Mouse (Mus musculus) liver (tissue): ENCODE data around the gene Pdgfb.
A peak's percentile ranks its signal among the peaks of the same experiment; 100 is the strongest.

ENCODE experiments used
- DNase-seq: peaks from one replicate; pipeline ENCODE4 v3.0.0-alpha.2; 2020; ENCODE audit warnings: mixed read lengths

Gene Pdgfb

GRCm38 (mm10) chr15:80034366-80034765 is 19.6 kb upstream of the Pdgfb start:
- no peak for DNase-seq

DNA sequence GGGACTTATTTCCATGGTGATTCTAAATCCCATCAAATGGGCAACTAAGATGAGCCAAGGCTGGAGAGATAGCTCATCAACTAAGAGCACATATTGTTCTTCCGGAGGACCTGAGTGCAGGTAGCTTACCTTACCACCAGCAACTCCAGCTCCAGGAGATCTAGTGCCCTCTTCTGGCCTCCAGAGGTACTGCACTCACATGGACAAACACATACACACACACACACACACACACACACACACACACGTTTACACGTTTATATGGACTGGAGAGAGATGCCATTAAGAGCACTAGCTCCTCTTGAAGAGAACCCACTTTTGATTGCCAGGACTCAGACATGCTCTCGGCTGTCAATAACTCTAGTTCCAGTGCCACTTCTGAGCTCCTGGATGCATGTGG is 16.4 kb upstream of the Pdgfb start:
- DNase-seq: no peak

- no peak for DNase-seq
Observed at GRCm38 (mm10) chr15:80030399-80030798, 15.6 kb upstream of the Pdgfb start.

DNA sequence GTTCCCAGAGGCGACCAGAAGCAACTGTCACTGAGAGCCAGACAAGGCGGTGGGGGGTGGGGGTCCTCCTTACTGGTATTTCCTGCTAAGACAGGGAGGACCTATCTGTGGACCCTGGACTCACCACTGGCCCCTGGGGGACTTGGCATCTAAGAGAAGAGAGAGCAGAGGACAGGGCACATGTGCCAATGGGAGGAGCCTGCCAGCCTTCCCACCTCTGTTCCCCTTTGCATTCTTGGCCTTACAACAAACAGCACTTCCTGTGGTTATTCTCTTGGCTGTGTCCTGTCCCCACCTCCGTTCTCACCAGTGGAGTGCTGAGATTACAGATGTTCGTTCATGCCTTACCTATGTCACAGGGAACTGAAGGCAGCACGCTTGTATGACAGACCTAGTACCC is 14.1 kb upstream of the Pdgfb start:
- no peak for DNase-seq

DNA sequence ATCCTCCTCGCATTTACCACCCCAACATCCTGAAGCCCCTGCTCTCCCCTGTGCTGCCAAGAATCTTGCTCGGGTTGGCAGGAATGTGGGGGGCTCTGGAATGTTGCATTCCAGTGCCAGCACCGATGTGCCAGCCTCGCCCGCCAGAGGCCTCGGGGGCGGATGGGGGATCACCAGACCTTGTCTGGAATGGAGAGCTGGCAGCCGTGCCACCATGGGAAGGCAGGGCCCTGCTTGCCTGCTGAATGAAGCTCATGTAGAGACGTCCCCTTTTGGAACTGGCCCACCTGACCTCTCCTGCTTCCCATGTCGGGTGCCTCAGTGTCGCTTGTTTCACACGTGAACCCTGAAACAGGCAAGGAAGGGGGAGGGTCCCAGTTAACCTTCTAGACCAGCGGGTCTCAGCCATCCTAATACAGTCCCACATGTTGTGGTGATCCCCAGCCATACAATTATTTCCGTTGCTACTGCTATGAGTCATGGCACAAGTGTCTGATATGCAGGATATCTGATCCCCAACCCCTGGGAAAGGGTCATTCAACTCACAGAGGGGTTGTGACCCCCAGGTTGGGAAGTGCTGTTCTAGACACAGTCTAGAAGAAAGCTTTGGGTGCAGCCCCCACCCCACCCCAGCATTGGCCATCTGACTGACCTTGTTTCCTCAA is 12.0 kb upstream of the Pdgfb start:
- no peak for DNase-seq

DNA sequence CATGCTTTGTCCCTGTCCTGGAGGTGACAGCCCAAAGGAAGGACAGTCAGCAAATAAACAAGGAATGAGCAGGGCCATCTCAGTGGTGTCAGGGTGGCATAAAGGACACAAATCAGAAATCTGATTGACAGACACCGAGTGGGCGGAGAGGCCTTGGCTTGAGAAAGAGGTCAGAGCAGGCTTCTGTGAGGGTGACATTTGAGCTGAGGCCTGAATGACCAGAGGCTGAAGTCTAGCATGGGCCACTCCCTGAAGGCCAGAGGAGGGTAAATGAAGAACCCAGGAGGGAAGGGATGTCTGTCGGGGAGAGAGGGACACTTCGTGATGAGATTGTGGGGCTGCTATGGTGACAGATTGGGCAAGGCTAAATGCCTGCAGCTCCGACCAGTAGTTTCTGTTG is 11.3 kb upstream of the Pdgfb start:
- no peak for DNase-seq

DNA sequence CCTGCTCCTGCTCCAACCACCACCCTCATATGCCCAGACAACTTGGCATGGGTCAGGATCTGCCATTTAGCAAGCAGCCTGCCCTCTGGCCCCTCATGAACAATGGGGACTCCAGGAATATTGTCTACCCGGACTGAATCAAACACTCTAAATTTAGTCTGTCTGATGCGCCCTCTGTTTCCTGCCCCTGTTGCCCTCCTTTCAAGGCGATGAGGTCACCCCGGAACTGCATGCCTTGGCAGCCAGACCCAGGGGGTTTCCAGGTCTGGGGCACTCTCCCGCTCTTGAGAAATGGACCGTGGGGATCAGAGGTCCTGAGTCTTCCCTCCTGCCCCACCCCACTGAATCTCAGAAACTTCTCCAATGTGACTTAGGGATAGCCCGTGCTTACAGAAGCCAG is 10.8 kb upstream of the Pdgfb start:
- DNase-seq: no peak

GRCm38 (mm10) chr15:80024331-80025313 is 9.8 kb upstream of the Pdgfb start:
- DNase-seq: no peak

- no peak for DNase-seq
Observed at GRCm38 (mm10) chr15:80020516-80020915, 5.7 kb upstream of the Pdgfb start.

DNA sequence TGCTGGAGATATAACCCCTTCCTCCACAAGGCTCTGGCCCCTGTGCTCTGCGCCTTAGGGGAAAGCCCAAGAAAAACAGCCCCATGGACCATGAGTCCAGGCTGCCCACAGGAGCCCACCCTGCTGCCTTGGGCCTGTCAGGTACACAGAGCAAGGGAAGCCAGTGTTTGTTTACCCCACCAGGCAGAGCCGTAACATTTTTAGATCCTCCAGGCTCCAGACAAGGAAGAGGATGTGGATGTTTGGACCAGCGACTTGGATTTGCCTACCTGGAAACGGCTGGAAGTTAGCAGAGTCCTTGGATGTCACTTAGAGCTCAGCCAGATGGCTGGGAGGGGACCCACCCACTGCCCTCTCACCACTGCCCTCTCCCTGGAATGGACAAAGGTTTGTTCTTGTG is 4.8 kb upstream of the Pdgfb start:
- no peak for DNase-seq

DNA sequence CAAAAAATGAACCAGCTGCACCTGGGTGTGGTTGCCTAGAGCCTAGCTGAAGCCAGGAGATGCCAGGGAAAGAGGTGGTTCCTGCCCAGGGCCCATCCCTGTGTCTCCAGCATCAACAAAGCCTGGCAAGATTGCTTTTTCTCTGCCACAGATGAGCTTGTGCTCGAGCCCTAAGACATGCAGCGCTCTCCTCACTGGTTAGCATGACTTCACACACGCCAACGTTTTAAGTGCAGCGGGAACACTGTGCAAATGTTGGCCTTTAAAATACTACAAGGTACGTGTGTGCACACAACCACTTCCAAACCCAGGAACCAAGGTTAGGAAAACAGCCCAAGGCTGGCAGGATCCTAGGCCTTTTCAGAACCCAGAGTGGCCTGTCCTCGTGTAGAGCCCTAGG is 4.4 kb upstream of the Pdgfb start:
- no peak for DNase-seq

DNA sequence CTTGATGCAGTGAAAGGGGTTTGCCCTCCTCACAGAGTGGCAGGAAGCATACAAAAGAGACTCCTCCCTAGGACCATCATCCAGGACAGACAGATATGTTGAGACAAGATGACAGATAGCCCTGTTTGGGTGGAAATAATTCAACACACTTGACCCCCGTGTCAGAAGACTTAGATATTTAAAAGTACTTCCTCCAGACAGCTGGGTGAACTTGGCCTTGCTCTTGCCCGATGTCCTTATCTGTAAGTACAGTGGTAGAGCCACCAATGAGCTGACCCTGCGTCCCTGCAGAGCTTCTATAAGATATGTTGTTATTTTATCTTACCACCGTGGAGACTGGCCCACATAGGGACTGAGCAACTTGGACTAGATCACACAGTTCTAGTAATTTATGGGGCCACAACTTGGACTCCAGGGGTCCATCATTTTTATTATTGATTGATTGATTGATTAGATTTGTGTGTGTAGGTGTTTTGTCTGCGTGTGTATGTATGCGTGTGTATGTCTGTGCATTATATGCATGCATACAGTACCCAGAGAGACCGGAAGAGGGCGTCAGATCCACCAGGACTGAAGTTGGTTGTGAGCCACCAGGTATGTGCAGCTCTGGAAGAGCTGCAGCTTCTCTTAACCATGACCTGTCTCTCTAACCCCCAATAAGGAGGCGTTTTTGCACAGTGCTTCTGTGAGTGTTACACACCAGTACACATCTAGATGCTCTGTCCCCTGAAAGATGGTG is 2.0 kb upstream of the Pdgfb start:
- DNase-seq: no peak

DNA sequence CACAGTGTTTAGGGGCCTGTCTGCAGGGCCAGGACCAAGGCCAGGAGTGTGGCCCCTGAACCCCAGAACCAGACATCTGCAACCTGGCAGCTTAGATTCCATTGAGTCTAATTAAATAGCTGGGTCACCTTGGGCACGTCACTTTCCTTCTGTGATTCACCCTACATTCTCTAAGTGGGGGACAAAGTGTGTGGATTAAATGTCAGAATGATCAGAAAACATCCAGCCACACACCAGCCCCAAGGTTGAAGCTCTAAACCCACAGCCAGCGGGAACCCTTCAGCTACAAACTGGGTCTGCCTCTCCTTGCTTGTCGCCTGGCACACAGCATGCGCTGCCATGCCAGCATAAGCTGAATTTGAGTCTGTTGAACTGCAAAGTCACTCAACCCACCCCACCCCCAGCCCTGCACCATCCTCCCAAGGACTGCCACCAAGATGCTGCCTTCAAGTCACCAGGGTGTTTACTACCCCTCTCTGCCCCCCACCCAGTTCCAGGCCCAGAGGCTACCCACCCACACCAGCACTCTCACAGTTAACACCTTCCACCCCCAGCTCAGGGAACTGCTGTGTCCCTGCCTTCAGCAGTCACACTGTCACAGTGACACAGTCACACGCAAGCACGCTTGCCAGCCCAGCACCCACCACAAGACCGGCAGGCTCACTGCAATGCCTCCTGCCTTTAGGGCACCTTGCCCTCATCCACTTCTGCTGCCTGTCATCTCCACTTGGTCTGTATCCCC is 605 bp upstream of the Pdgfb start:
- DNase-seq: no peak

GRCm38 (mm10) chr15:80014031-80014320 is 801 bp downstream of the Pdgfb start:
- DNase-seq: no peak

DNA sequence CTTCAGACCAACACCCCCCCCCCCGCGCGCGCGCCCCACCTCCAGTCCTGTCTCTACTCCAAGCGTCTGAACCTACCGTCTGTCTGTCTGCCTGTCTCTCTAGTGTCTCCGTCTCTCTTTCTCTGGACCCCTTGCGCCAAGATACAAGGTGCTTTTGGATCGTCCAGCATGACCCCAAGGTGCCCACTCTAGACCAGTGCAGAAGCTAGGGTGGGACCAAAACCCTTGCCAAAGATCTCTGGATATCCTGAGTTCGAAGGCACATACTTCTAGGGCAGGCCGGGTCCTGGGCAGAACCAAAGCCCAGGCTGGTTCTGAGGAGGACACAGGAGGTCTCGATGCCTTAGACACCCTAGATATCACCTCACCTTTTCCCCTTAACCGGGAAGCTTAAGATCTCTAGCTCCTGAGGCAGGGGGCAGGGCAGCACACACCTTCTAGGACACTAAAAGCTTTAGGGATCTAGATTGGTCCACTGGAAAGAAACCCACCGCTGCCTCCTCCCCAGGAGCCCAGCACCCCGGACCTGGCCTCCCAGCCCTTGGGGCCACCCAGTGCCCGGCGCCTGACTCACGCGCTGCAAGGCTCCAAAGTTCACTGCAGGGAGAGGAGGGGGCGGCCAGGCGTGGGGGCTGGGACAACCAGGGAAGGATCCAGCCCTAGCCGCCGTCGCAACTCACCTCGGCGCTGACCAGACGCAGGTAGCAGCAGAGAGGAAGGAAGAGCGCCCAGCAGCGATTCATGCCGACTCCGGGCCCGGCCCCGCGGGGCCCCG is 1.3 kb downstream of the Pdgfb start:
- DNase-seq: no peak

GRCm38 (mm10) chr15:80012527-80013201 is 2.1 kb downstream of the Pdgfb start:
- DNase-seq: peak; percentile 54

DNA sequence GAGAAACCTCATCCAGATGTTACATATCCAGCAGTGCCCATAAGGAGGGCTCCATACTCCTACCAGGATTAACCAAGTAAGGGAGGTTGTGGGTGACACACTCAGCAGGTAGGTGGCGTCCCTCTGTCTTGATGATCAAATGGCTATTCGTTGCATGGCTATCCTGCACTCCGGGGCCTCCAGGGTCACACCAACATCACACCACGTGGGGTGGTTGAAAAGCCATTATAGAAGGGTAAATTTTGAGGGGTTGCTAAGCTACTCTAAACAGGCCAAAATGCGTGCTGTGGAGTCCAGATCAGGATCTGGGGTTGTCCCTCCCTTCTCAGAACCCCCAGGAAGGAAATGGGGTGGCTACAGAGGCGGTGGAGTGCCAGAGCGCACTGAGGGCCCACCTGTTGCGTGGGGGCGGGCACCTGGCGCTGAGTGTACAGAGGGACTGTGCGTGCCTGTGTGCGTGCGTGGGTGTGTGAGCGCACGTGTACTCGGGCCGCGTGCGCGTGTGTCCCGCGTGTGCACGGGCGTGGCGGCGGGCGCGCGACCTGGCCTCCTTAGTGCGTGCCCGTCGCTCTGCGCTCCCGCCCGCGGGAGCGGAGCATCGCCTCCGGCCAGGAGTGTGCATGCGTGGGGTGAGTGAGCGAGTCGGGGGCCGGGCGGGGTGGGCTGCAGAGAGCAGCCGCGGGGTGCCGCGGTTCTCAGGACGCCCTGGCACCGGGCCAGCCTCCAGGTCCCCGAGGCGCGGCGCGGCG is 2.8 kb downstream of the Pdgfb start:
- no peak for DNase-seq

GRCm38 (mm10) chr15:80011194-80011593 is 3.6 kb downstream of the Pdgfb start:
- no peak for DNase-seq

- DNase-seq: no peak
Observed at GRCm38 (mm10) chr15:80010182-80010558, 4.6 kb downstream of the Pdgfb start.

DNA sequence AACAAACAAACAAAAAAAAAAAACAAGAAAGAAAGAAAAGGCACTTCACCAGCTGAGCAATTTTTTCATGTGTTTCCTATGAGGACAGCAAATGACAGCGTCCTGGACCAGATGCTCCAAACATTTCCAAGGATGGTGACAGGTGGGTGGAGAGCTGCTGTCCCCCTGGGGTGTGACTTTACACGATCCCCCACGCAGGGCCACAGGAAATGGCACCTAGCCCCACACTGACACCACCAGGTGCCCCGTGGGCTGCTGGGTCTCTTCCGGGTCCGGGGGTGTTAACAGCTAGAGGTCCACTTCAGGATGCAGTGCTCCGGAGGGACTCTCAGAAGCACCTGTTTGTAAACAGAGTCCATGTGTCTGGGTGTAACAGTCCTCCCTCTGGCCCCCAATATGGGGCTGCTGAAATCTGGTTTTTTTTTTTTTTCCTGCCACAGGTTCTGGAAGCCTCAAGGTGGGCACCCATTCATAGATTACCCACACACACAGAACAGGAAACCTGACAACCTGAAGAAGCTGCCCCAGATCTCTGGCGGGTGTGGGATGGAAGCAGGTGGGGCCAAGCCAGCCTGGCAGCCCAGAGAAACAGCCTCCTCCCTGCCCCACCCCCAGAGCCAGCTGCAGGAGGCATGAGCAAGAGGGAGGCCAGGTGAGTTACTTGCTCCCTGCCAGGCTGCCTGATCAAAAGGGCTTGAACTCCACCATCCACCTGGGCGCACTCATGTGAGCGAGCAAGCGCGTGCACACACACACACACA is 5.2 kb downstream of the Pdgfb start:
- no peak for DNase-seq
